Mouse (Mus musculus) hindbrain, embryonic 11.5 days (tissue): ENCODE measurements around the gene Pacrg. TPM values are rescaled to one million over a fixed set of nuclear protein-coding genes. Genes with fewer than 3 reads are reported as not detected.

ENCODE experiments used
- ATAC-seq: fragments of 200-750 bp; cut with Nextera tagmentation; 2 replicates; pipeline ENCODE4 v1.8.0; 2017; ENCODE audit warnings: mild to moderate bottlenecking, moderate TSS enrichment, moderate library complexity; ENCODE audit not compliant: low FRiP score
- DNase-seq: peaks from one replicate; pipeline ENCODE4 v3.0.0-alpha.2; 2015; ENCODE audit warnings: low spot score
- H3K27ac ChIP-seq: fragments of 300-500 bp; sonication (generic); 2 replicates; pipeline ENCODE4 v1.5.1; 2014; ENCODE audit warnings: mild to moderate bottlenecking, low read depth, low read length
- H3K27me3 ChIP-seq: fragments of 300-500 bp; sonication (generic); 2 replicates; pipeline ENCODE4 v1.6.1; 2014; ENCODE audit warnings: mild to moderate bottlenecking, low read length, moderate library complexity, mixed read lengths; ENCODE audit not compliant: control insufficient read depth, insufficient read depth
- H3K36me3 ChIP-seq: fragments of 300-500 bp; sonication (generic); 2 replicates; pipeline ENCODE4 v1.6.1; 2014; ENCODE audit warnings: mild to moderate bottlenecking, low read length, moderate library complexity, mixed read lengths; ENCODE audit not compliant: control insufficient read depth, insufficient read depth
- H3K4me1 ChIP-seq: fragments of 300-500 bp; sonication (generic); replicated peaks from 2 replicates; pipeline ENCODE4 v1.6.1; 2014; ENCODE audit warnings: low read length, mixed read lengths; ENCODE audit not compliant: control insufficient read depth, insufficient read depth
- H3K4me2 ChIP-seq: fragments of 300-500 bp; sonication (generic); replicated peaks from 2 replicates; pipeline ENCODE4 v1.6.1; 2014; ENCODE audit warnings: mild to moderate bottlenecking, low read depth, low read length
- H3K4me3 ChIP-seq: fragments of 300-500 bp; sonication (generic); 2 replicates; pipeline ENCODE4 v1.5.1; 2014; ENCODE audit warnings: low read depth, low read length
- H3K9ac ChIP-seq: fragments of 300-500 bp; sonication (generic); 2 replicates; pipeline ENCODE4 v1.6.1; 2014; ENCODE audit warnings: low read depth, low read length
- H3K9me3 ChIP-seq: fragments of 300-500 bp; sonication (generic); 2 replicates; pipeline ENCODE4 v1.6.1; 2016; ENCODE audit warnings: low read length; ENCODE audit not compliant: control insufficient read depth
- WGBS: fragments of 180-500 bp; shearing (Covaris S2); extraction: QIAGEN DNeasy Blood & Tissue Kit; methylation state at CpG from one replicate; pipeline ENCODE4 v1.1.7; 2014; 5-methylcytosine and 5-hydroxymethylcytosine counted together
- polyA plus RNA-seq: library from polyadenylated mRNA; unstranded; fragments of >200 nt; fragmentation: Nextera tagmentation; extraction: Ambion mirVana; gene quantifications from 2 replicates; pipeline ENCODE4 v1.2.1, GENCODE M21; 2014

The Pacrg gene
- polyA plus RNA-seq, 1 experiment from 2014 or later, result 5.8 TPM

DNA sequence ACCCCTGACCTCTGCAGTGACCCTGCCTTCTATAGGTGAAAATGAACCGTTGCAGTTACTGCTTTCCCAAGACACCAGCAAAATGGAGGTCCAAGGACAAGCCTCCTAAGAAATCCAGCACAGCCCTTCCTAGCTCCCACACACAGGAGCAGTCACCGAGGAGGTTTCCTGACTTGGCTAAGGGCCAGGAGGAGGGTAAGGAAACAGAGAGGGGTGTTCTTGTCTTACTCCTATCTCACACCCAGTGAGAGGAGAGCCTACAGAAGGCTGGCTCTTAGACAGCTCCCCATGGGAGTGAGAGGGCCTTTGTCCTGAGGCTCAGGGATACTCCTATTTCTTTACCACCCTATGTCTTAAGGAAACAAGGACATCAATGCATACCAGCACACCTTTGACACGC is 361.7 kb downstream of the Pacrg start:
- Histone ChIP-seq H3K27ac (no peak overlapping the region), H3K36me3 (no peaks in the 10 kb centered on the region), H3K4me1 (no peaks in the 10 kb centered on the region), H3K4me2 (no peak overlapping the region), H3K4me3 (no peak overlapping the region), H3K27me3 (no peaks in the 10 kb centered on the region), H3K9me3 (no peaks in the 10 kb centered on the region), H3K9ac (no peak overlapping the region)
- 79% methylated on average over 3 of the region's 3 CpGs for WGBS
- DNase-seq (no peak), ATAC-seq (no peak)

DNA sequence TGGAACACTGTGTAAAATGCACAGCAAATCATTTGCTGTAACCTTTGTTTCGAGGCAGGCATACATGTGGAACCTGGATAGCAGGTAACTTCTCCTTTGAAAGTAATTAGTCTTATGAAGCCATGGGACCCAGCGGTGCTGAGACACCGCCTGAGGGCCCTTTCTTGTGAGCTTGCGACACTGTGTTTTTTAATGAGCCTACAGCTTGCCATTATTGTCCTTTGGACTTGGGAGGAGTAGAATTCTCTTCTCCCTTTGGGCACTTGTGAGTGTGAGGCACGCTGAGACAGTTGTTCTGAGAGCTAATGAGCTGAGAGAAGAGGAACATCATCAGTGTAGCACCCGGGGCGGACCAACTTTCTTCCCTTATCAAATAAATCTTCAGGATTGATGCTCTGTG is 363.3 kb downstream of the Pacrg start:
- H3K4me1 ChIP-seq, result no peaks in the 10 kb centered on the region
- no peak overlapping the region for H3K4me2 ChIP-seq
- ATAC-seq (no peak), DNase-seq (no peak)
- no peaks in the 10 kb centered on the region for H3K36me3 ChIP-seq
- no peaks in the 10 kb centered on the region for H3K27me3 ChIP-seq
- H3K4me3 ChIP-seq, result no peak overlapping the region
- WGBS, result 47% methylated on average over 7 of the region's 7 CpGs
- no peak overlapping the region for H3K9ac ChIP-seq
- H3K27ac ChIP-seq, result no peak overlapping the region
- H3K9me3 ChIP-seq, result no peaks in the 10 kb centered on the region

DNA sequence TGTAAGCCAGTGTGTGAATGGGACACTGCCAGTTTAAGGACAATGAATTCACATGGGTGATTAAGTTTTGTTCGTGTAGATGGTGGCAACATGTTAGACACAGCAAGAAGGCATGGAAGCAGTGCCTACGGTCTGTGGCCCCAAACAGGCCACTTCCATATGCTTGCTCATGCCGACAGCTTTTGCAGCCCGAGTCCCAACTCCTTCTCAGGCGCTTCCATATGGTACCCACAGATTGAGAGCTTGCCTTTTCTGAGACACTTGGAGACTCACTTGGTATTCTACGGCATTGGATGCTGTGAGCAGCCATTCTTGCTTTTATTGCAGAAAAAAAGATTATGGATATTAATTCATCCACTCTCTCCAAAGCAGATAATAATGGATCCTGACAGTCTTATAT is 365.1 kb downstream of the Pacrg start:
- ATAC-seq, result no peak

DNA sequence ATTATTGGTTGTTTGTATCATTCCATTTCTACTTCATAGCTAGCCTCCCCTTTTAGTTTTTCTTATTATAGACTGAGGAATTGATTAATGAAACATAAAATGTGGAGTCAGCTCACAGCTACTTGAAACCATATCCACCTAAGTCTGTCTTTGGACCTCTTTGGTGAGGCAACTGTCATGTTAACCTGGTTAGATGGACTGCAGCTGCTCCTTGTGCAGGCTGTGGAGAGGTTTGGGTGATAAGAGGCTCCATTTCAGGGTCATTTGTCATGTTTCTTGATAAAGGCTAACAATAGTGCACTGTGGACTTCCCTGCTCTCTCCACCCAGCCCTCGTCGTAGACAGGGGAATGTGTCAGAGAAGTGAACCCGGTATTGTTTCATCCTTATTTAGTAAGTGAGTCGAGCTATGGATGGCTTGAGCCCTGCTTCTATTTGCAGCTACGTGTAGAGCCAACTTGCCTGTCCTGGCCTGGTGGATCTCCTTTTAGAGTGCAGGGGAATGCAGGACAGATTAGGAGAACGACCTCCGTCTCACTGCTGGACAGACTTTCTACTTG is 366.2 kb downstream of the Pacrg start:
- no peak for DNase-seq
- no peak overlapping the region for H3K27ac ChIP-seq
- 55% methylated on average over 7 of the region's 7 CpGs for WGBS
- H3K9me3 ChIP-seq, result no peaks in the 10 kb centered on the region
- no peak overlapping the region for H3K4me3 ChIP-seq
- no peaks in the 10 kb centered on the region for H3K4me1 ChIP-seq
- no peak overlapping the region for H3K4me2 ChIP-seq
- ATAC-seq, result no peak
- H3K27me3 ChIP-seq, result no peaks in the 10 kb centered on the region
- no peak overlapping the region for H3K9ac ChIP-seq
- no peaks in the 10 kb centered on the region for H3K36me3 ChIP-seq

More for the DNA sequence above, 365.1 kb downstream of the Pacrg start:
- no peak for DNase-seq
- Histone ChIP-seq H3K27ac (no peak overlapping the region), H3K4me2 (no peak overlapping the region), H3K4me1 (no peaks in the 10 kb centered on the region), H3K4me3 (no peak overlapping the region), H3K27me3 (no peaks in the 10 kb centered on the region), H3K9ac (no peak overlapping the region), H3K9me3 (no peaks in the 10 kb centered on the region), H3K36me3 (no peaks in the 10 kb centered on the region)
- 79% methylated on average over 6 of the region's 6 CpGs for WGBS

DNA sequence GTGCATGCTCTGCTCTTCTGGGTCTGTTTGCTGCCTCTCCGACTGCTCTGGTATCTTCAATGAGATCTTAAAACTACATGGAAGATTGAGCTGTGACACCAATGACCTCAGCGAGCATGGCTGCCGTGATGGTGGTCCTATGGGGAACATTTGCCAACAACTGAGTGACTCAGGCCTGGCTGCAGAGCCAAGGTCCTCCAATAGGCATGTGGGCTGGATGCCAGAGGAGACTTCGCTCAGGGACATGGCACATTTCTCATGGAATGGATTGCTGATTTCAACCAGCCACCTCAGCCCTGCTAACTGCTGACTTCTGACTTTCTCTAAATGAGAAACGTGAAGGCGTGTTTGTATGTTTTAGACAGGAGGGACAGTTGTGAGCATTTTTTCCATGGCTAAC is 366.9 kb downstream of the Pacrg start:
- no peak overlapping the region for H3K9ac ChIP-seq
- ATAC-seq, result no peak
- no peaks in the 10 kb centered on the region for H3K36me3 ChIP-seq
- H3K4me1 ChIP-seq, result no peaks in the 10 kb centered on the region
- no peaks in the 10 kb centered on the region for H3K9me3 ChIP-seq
- no peak overlapping the region for H3K4me3 ChIP-seq
- no peak overlapping the region for H3K4me2 ChIP-seq
- DNase-seq, result no peak
- no peak overlapping the region for H3K27ac ChIP-seq
- H3K27me3 ChIP-seq, result no peaks in the 10 kb centered on the region
- WGBS, result 87% methylated on average over 6 of the region's 6 CpGs

DNA sequence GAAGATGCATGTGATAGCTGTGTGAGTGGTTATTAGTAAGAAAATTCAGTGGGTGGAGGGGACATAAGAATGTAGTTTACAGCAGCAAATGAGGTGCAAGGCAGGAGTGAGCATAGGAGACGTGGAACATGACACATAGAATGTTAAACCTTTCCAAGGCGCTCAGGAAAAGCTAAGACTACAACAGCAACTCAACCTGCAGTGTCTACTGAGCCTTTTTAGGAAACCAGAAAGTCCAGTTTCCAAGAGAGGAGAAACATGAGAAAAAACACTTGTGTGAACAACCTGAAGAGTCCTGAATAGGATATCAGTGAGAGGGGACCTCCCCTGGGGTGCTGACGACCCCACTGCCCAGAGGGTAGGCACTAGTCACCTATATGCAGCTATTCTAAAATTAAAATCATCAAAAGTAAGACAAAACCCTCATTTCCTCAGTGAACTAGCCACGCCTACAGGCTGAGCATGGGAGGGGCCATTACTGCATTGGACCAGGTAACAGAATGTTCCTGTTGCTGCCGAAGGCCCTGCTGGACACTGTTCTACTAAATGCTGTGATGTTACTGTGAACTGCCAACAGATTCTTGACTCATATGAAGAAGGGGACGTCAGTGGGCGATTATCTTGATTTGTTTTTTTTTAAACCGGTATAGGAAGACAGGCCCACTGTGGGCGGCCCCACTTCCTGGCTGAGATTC is 370.1 kb downstream of the Pacrg start:
- no peak for DNase-seq
- H3K4me2 ChIP-seq, result no peak overlapping the region
- no peak overlapping the region for H3K9ac ChIP-seq
- no peaks in the 10 kb centered on the region for H3K36me3 ChIP-seq
- 91% methylated on average over 9 of the region's 9 CpGs for WGBS
- H3K9me3 ChIP-seq, result no peaks in the 10 kb centered on the region
- H3K27ac ChIP-seq, result no peak overlapping the region
- no peaks in the 10 kb centered on the region for H3K4me1 ChIP-seq
- no peak for ATAC-seq
- H3K27me3 ChIP-seq, result no peaks in the 10 kb centered on the region
- no peak overlapping the region for H3K4me3 ChIP-seq

DNA sequence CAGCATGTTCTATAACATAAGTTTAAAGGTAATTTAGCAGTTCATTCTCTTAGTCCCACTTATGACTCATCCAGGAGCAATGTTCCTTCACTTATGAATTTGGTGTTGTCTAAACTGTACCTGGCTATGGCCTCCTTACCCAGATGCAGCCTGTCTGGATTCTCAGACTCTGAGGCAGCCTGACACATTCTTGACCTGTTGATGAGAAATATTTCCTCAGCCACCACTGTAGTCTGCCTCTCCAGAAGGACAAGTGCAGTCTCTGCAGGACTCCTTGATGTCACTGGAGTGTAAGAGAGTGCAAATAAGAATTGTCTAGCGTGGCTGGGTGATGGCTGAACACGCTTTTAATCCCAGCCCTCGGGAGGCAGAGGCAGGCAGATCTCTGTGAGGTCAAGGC is 373.0 kb downstream of the Pacrg start:
- no peak overlapping the region for H3K4me2 ChIP-seq
- ATAC-seq, result no peak
- no peaks in the 10 kb centered on the region for H3K36me3 ChIP-seq
- no peak overlapping the region for H3K27ac ChIP-seq
- H3K9me3 ChIP-seq, result no peaks in the 10 kb centered on the region
- DNase-seq, result no peak
- WGBS, result 88% methylated on average over 3 of the region's 3 CpGs
- H3K4me1 ChIP-seq, result no peaks in the 10 kb centered on the region
- no peaks in the 10 kb centered on the region for H3K27me3 ChIP-seq
- no peak overlapping the region for H3K4me3 ChIP-seq
- no peak overlapping the region for H3K9ac ChIP-seq

DNA sequence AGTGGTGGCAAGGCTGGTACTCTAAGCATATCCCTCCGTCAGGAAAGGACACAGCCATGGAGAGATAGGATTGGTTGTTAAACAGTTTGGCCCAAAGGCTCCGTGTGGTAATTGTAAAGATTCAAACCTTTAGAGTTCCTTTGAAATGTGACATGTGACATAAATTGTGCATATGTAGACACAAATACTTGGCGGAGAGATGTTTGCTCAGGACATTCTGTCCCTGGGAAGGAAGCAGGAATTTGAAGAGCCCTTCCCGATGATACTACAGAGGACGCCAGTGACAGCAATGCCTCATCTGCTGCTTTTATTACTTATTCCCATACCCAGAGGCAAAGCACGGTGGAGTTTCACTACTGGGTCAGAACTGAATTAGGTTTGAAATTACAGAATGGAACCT is 374.6 kb downstream of the Pacrg start:
- ATAC-seq (no peak), DNase-seq (no peak)
- Histone ChIP-seq H3K4me2 (no peak overlapping the region), H3K9me3 (no peaks in the 10 kb centered on the region), H3K9ac (no peak overlapping the region), H3K4me3 (no peak overlapping the region), H3K36me3 (no peaks in the 10 kb centered on the region), H3K27ac (no peak overlapping the region), H3K4me1 (no peaks in the 10 kb centered on the region), H3K27me3 (no peaks in the 10 kb centered on the region)
- 83% methylated on average over 6 of the region's 6 CpGs for WGBS

DNA sequence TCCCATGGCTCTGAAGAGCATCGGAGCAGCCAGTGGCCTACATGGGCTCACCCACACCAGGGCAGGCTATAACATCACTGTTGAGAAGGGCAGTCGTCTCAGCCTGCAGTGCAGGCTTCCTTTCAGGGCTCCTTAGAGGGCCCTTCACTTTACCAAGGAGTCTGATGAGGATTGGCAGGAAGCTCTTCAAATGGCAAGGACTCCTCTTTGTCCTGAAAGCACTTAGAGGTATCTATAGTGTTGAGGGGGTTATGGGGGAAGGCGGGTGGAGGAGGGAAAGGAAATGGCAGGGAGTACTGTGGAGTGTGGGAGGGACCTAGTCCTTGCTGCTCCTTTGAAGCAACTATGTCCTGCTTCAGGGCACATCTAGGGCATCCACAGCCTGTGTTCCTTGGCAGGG is 375.4 kb downstream of the Pacrg start:
- no peak overlapping the region for H3K4me2 ChIP-seq
- H3K4me3 ChIP-seq, result no peak overlapping the region
- 42% methylated on average over 2 of the region's 3 CpGs for WGBS
- H3K9ac ChIP-seq, result no peak overlapping the region
- no peak for ATAC-seq
- H3K27ac ChIP-seq, result no peak overlapping the region
- no peaks in the 10 kb centered on the region for H3K9me3 ChIP-seq
- H3K36me3 ChIP-seq, result no peaks in the 10 kb centered on the region
- no peaks in the 10 kb centered on the region for H3K27me3 ChIP-seq
- H3K4me1 ChIP-seq, result no peaks in the 10 kb centered on the region
- DNase-seq, result no peak
